Mouse (Mus musculus) neural tube, embryonic 14.5 days (tissue): ENCODE measurements around the gene Cab39l. TPM values are rescaled to one million over a fixed set of nuclear protein-coding genes. Genes with fewer than 3 reads are reported as not detected.
"Not testable (repeated sequence)": the region's sequence is repeated elsewhere in the genome, so short reads cannot be mapped to it uniquely, and the experiment has no call there.

Source experiments
- ATAC-seq: fragments of 200-750 bp; cut with Nextera tagmentation; 2 replicates; pipeline ENCODE4 v1.8.0; 2017; ENCODE audit warnings: low read depth, mild to moderate bottlenecking, moderate TSS enrichment, moderate library complexity
- H3K27ac ChIP-seq: fragments of 300-500 bp; sonication (generic); 2 replicates; pipeline ENCODE4 v1.5.1; 2014; ENCODE audit warnings: low read depth, mild to moderate bottlenecking, control low read depth, low read length, moderate library complexity, mixed read lengths
- H3K27me3 ChIP-seq: fragments of 300-500 bp; sonication (generic); 2 replicates; pipeline ENCODE4 v1.6.1; 2014; ENCODE audit warnings: low read length; ENCODE audit not compliant: control insufficient read depth, insufficient read depth
- H3K36me3 ChIP-seq: fragments of 300-500 bp; sonication (generic); 2 replicates; pipeline ENCODE4 v1.6.1; 2014; ENCODE audit warnings: low read length, mixed read lengths; ENCODE audit not compliant: control insufficient read depth, insufficient read depth
- H3K4me1 ChIP-seq: fragments of 300-500 bp; sonication (generic); 2 replicates; pipeline ENCODE4 v1.6.1; 2014; ENCODE audit warnings: low read length; ENCODE audit not compliant: control insufficient read depth, insufficient read depth
- H3K4me2 ChIP-seq: fragments of 300-500 bp; sonication (generic); 2 replicates; pipeline ENCODE4 v1.6.1; 2014; ENCODE audit warnings: mild to moderate bottlenecking, low read depth, low read length, control low read depth
- H3K4me3 ChIP-seq: fragments of 300-500 bp; sonication (generic); 2 replicates; pipeline ENCODE4 v1.5.1; 2014; ENCODE audit warnings: low read depth, low read length, control low read depth, mixed read lengths
- H3K9ac ChIP-seq: fragments of 300-500 bp; sonication (generic); replicated peaks from 2 replicates; pipeline ENCODE4 v1.6.1; 2014; ENCODE audit warnings: low read depth, mild to moderate bottlenecking, control low read depth, low read length, mixed read lengths
- H3K9me3 ChIP-seq: fragments of 300-500 bp; sonication (generic); 2 replicates; pipeline ENCODE4 v1.6.1; 2016; ENCODE audit warnings: low read length; ENCODE audit not compliant: control insufficient read depth
- WGBS: fragments of 180-500 bp; shearing (Covaris S2); extraction: QIAGEN DNeasy Blood & Tissue Kit; methylation state at CpG from one replicate; pipeline ENCODE4 v1.1.7; 2014; 5-methylcytosine and 5-hydroxymethylcytosine counted together
- polyA plus RNA-seq: library from polyadenylated mRNA; unstranded; fragments of >200 nt; fragmentation: Nextera tagmentation; extraction: Ambion mirVana; gene quantifications from 2 replicates; pipeline ENCODE4 v1.2.1, GENCODE M21; 2014

Cab39l gene
- polyA plus RNA-seq, 1 experiment from 2014 or later: 20.3 TPM

GRCm38 (mm10) chr14:59605671-59606353 lies 165.0 kb downstream of the Cab39l start:
- no peaks in the 10 kb centered on the region for H3K4me1 ChIP-seq
- no peak overlapping the region for H3K27ac ChIP-seq
- WGBS: 22% methylated on average over 5 of the region's 5 CpGs
- H3K36me3 ChIP-seq: no peaks in the 10 kb centered on the region
- H3K9ac ChIP-seq: no peak overlapping the region
- ATAC-seq: peak; percentile 71; the same call in 1 of the 2 replicates
- H3K4me3 ChIP-seq: no peak overlapping the region
- H3K27me3 ChIP-seq: 0 out of 2 replicates have a peak, but pooled peaks cover 2% of the 10 kb centered on the region
- H3K4me2 ChIP-seq: no peak overlapping the region
- H3K9me3 ChIP-seq: no peaks in the 10 kb centered on the region

- no peaks in the 10 kb centered on the region for H3K4me1 ChIP-seq
- H3K4me2 ChIP-seq: no peak overlapping the region
- H3K9ac ChIP-seq: no peak overlapping the region
- 56% methylated on average over 3 of the region's 3 CpGs for WGBS
- H3K4me3 ChIP-seq: no peak overlapping the region
- H3K27me3 ChIP-seq: 0 out of 2 replicates have a peak, but pooled peaks cover 2% of the 10 kb centered on the region
- no peaks in the 10 kb centered on the region for H3K9me3 ChIP-seq
- ATAC-seq: no peak
- no peak overlapping the region for H3K27ac ChIP-seq
- H3K36me3 ChIP-seq: no peaks in the 10 kb centered on the region
Measured at GRCm38 (mm10) chr14:59607021-59607420, 166.2 kb downstream of the Cab39l start.

GRCm38 (mm10) chr14:59612920-59613625 lies 172.3 kb downstream of the Cab39l start:
- ATAC-seq: no peak
- WGBS: 50% methylated on average over 14 of the region's 14 CpGs
- no peak overlapping the region for H3K27ac ChIP-seq

GRCm38 (mm10) chr14:59614149-59614548 lies 173.4 kb downstream of the Cab39l start:
- H3K4me1 ChIP-seq, H3K27ac ChIP-seq, H3K9me3 ChIP-seq, H3K4me2 ChIP-seq, H3K9ac ChIP-seq, H3K4me3 ChIP-seq, H3K27me3 ChIP-seq, H3K36me3 ChIP-seq, ATAC-seq: not testable (repeated sequence)
- WGBS: 91% methylated on average over 3 of the region's 3 CpGs

More at GRCm38 (mm10) chr14:59612920-59613625, 172.3 kb downstream of the Cab39l start:
- H3K27me3 ChIP-seq: no peaks in the 10 kb centered on the region
- H3K4me3 ChIP-seq: no peak overlapping the region
- H3K4me2 ChIP-seq: no peak overlapping the region
- no peaks in the 10 kb centered on the region for H3K4me1 ChIP-seq
- no peaks in the 10 kb centered on the region for H3K36me3 ChIP-seq
- no peak overlapping the region for H3K9ac ChIP-seq
- H3K9me3 ChIP-seq: no peaks in the 10 kb centered on the region

- H3K4me2 ChIP-seq: no peak overlapping the region
- no peaks in the 10 kb centered on the region for H3K4me1 ChIP-seq
- H3K9me3 ChIP-seq: no peaks in the 10 kb centered on the region
- 47% methylated on average over 7 of the region's 7 CpGs for WGBS
- no peaks in the 10 kb centered on the region for H3K36me3 ChIP-seq
- H3K9ac ChIP-seq: no peak overlapping the region
- H3K27ac ChIP-seq: no peak overlapping the region
- H3K4me3 ChIP-seq: no peak overlapping the region
- no peak for ATAC-seq
- no peaks in the 10 kb centered on the region for H3K27me3 ChIP-seq
Measured at GRCm38 (mm10) chr14:59616802-59617201, 176.0 kb downstream of the Cab39l start.

GRCm38 (mm10) chr14:59624326-59624885 lies 183.6 kb downstream of the Cab39l start:
- no peaks in the 10 kb centered on the region for H3K9me3 ChIP-seq
- H3K4me1 ChIP-seq: peaks cover 12% of the 10 kb centered on the region; the same call in 1 of the 2 replicates
- no peaks in the 10 kb centered on the region for H3K36me3 ChIP-seq
- WGBS: 21% methylated on average over 9 of the region's 9 CpGs
- no peak for ATAC-seq
- H3K4me2 ChIP-seq: no peak overlapping the region; the same call in 1 of the 2 replicates
- H3K27ac ChIP-seq: no peak overlapping the region
- no peak overlapping the region for H3K4me3 ChIP-seq
- H3K9ac ChIP-seq: no peak overlapping the region
- H3K27me3 ChIP-seq: peaks cover 4% of the 10 kb centered on the region; the same call in 1 of the 2 replicates

- Histone ChIP-seq H3K36me3 (no peaks in the 10 kb centered on the region), H3K4me2 (peak within 1 kb of the TSS; percentile 71), H3K27ac (peak within 1 kb of the TSS; percentile 28; the same call in 1 of the 2 replicates), H3K9ac (peak within 1 kb of the TSS; percentile 56), H3K4me1 (peaks cover 12% of the 10 kb centered on the region; the same call in 1 of the 2 replicates), H3K4me3 (peak within 1 kb of the TSS; percentile 61), H3K27me3 (peaks cover 4% of the 10 kb centered on the region; the same call in 1 of the 2 replicates), H3K9me3 (no peaks in the 10 kb centered on the region)
- under 1% methylated on average over 49 of the region's 65 CpGs for WGBS
- ATAC-seq: peak; percentile 92
Measured at GRCm38 (mm10) chr14:59625158-59625805, 184.5 kb downstream of the Cab39l start, which contains the start of gene Shisa2. TSS of gene Shisa2 (plus strand) at chr14:59625308.

- Histone ChIP-seq H3K27me3 (peaks cover 4% of the 10 kb centered on the region; the same call in 1 of the 2 replicates), H3K4me1 (peaks cover 12% of the 10 kb centered on the region; the same call in 1 of the 2 replicates), H3K4me3 (peak overlapping the region; percentile 61), H3K9me3 (no peaks in the 10 kb centered on the region), H3K27ac (0 out of 2 replicates have a peak overlapping the region, but pooled peaks have one; percentile 28), H3K4me2 (peak overlapping the region; percentile 71), H3K9ac (peak overlapping the region; percentile 56), H3K36me3 (no peaks in the 10 kb centered on the region)
- 0% methylated on average over 47 of the region's 51 CpGs for WGBS
- ATAC-seq: peak; percentile 68
Measured at GRCm38 (mm10) chr14:59625806-59626364, 185.1 kb downstream of the Cab39l start.
